Mouse (Mus musculus): Measurements from ENCODE around the gene Pjvk.

Pjvk gene

DNA sequence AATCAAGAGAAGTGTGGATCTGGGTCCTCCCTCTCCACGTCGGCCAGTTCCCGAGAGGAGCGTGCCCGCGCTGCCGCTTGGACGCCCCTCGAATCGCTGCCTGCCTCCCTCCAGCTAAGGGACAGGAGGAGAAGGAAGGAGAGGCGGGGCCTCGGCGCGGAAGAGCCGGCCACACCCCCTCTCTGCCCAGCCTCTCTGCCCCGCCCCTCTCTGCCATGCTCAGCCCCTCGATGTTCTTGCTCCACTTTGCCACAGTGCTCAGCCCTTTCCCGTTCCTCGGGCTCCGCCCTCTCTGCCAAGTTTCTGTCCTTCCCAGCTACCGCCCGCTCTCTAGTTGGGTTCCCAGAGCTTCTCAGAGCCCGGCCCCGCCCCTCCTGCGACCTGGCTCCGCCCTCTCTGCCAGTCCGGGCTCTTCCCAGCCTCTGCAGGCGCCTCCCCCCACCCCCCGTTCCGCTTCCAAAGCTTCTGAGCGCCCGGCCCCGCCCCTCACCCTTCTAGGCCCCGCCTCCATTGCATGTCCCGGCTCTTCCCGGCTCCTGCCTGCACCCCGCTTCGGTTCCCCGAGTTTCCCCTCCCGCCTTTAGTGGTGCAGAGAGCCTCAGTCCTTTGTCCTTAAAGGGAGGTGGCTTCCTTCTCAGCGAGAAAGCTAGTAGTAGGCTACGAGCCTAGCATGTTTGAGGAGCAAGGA, at the start of gene Pjvk, which contains the start of gene Prkra:
Gene Pjvk, plus strand, starts transcription at position 594 of the 688 bp plus-strand sequence.
Gene Prkra, minus strand, starts transcription at position 133 of the 688 bp plus-strand sequence.
- in situ Hi-C loops (cut with MseI, MboI), result no loop called here

DNA sequence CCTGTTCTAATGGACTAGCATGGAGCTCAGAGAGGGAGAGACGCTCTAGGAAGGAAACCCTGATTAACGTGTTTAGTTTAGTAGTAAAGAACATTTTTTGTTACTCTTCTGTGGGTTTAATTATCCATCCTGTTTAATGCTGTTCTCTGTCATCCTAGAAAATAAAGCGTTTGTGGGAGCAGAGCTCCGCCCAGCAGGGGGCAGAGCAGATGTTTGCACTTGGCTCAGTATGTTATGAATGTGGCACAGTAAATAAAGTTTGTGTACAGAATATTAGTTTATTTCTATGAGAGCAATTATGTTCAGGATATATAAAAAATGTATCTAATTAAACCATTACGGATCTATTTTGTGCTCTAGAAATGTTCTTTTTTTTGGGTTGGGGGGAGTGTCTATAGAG, 49.1 kb upstream of the Pjvk start:
- in situ Hi-C loops (cut with MseI, MboI), result no loop called here

- in situ Hi-C loops (cut with MseI, MboI), result loop anchor here in 1 of 2 experiments (25.0 kb wide), 1 partner anchor 240 kb away; the partner anchor contains the start of genes Cyct and Rbm45
Measured at GRCm38 (mm10) chr2:76602256-76602655, 46.0 kb upstream of the Pjvk start.

GRCm38 (mm10) chr2:76606704-76607103, 41.6 kb upstream of the Pjvk start:
- in situ Hi-C loops (cut with MseI, MboI), result loop anchor here in 1 of 2 experiments (25.0 kb wide), 1 partner anchor 244 kb away; the partner anchor contains the start of genes Cyct and Rbm45

GRCm38 (mm10) chr2:76610326-76611104, 37.8 kb upstream of the Pjvk start:
- in situ Hi-C loops (cut with MseI, MboI), result loop anchor here in 1 of 2 experiments (25.0 kb wide), 1 partner anchor 248 kb away; the partner anchor contains the start of genes Cyct and Rbm45

DNA sequence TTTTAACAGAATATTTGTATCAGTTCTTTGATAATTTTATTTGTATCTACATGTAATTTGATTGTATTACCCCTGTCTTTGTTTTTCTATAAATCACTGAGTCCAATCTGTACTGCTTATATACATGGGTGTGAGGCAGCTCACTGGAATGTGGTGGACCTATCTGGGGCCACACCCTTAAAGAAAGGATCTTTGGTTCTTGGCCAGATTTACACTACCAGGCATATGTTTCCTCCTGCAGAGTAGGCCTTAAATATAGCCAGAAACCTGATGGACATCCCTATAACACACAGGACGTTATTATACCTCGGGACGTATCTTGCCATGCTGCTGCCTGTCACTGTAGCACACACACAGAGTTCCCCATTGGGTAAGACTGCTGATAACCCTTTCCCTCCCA, 36.3 kb upstream of the Pjvk start:
- in situ Hi-C loops (cut with MseI, MboI), result loop anchor here in 1 of 2 experiments (25.0 kb wide), 1 partner anchor 250 kb away; the partner anchor contains the start of genes Cyct and Rbm45

DNA sequence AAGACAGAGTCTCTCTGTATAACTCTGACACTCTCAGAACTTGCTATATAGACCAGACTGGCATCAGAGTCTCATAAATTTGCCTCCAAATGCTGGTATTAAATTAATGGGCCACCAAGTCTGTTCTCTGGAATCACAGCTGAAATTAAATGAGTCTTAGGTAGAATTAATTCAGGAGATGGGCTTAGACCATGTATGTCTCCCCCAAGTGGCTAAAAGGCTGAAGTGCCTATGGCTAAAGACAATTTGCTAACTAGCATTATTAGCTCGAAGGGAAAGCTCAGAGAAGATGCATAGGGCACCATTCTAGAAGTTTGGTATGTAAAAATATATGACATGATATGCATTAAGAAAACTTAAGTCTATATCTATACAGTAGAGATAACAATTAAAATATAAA, 30.2 kb upstream of the Pjvk start:
- in situ Hi-C loops (cut with MseI, MboI), result loop anchor here in 1 of 2 experiments (25.0 kb wide), 1 partner anchor 256 kb away; the partner anchor contains the start of genes Cyct and Rbm45

DNA sequence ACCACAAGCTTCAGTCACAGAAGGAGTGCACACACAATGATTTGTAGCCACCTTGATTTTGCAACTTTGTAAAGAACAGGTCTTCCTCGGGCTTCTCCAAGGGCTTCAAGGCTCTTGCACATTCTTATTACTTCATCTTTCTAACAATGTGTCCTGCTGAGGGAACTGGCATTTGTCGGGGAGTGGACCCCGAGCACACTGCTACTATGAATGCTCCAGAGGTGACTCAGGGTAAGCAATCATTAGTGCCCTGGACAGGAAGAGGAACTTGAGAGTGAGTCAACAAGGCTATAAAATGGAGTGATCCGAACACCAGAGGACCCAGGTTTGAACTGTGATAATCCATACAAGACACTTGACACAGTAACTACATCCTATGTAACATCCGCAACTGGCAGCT, 28.1 kb upstream of the Pjvk start:
- in situ Hi-C loops (cut with MseI, MboI), result loop anchor here (10.0 to 25.0 kb wide), 2 partner anchors 245 to 258 kb away; partner anchors contain the start of genes Cyct (in 1 of the 2) and Rbm45 (in 1 of the 2)

- in situ Hi-C loops (cut with MseI, MboI), result loop anchor here (10.0 to 25.0 kb wide), 2 partner anchors 247 to 259 kb away; partner anchors contain the start of genes Cyct (in 1 of the 2) and Rbm45 (in 1 of the 2)
Measured at GRCm38 (mm10) chr2:76621724-76622123, 26.6 kb upstream of the Pjvk start.

GRCm38 (mm10) chr2:76622316-76622715, 26.0 kb upstream of the Pjvk start:
- in situ Hi-C loops (cut with MseI, MboI), result loop anchor here (10.0 to 25.0 kb wide), 2 partner anchors 248 to 260 kb away; partner anchors contain the start of genes Cyct (in 1 of the 2) and Rbm45 (in 1 of the 2)

DNA sequence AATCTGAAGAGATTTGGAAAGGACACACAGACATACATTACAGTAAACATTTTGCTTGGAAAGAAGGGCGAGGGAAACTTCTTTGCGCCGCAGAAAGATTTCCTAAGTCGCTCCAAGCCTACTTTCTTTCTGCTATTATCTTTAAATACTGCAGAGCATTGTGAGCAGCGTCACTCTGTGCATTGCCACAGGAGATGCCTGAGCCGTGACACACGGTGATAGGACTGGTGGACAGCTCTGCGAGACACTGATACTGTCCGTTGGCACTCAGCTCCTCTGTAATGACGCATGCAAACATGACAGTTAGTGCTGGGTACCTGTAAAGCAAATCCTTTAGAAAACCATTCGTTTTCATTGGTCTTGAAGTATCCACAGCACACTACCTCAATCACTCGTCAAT, 18.0 kb upstream of the Pjvk start:
- in situ Hi-C loops (cut with MseI, MboI), result no loop called here

- in situ Hi-C loops (cut with MseI, MboI), result no loop called here
Measured at GRCm38 (mm10) chr2:76631600-76631999, 16.7 kb upstream of the Pjvk start.

GRCm38 (mm10) chr2:76639637-76640036, 8.6 kb upstream of the Pjvk start:
- in situ Hi-C loops (cut with MseI, MboI), result no loop called here

DNA sequence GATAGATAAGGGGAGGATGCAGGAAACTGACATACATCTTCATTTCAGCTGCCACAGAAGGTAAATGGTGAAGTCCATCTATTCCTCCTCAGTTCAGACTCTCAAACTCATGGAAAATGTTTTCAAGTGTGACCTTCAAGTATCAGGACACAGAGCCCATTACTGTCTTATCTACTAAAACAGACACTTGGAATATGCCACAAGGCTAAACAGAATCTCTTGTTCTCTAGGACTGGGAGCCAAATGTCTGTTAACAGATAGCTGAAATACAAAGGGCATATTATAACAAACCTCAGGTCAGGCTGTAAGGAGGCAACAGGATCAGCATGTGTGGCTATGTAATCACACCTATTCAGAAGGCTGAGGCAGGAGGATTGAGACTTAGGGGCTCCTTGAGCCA, 4.5 kb upstream of the Pjvk start:
- in situ Hi-C loops (cut with MseI, MboI), result no loop called here

DNA sequence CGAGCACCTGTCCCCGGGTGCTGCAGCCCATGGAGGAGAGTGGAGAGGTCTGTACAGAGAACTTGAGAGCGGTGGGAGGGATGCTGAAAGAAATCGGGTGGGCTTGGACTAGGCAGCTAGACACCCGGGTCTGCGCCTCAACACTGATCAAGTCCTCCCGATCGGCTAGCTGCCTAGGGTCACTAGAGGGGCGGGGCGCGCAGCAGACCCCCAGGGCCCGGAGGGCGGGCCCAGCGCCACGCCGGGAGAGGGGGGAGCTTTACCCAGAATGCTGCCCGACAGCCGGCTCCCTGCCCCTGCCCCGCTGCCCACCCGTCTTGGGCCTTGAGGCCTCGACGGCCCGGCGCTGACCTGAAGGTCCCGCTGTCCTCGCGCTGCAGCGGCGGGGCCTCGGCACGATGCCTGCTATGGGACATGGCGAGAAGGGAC, 821 bp upstream of the Pjvk start:
- in situ Hi-C loops (cut with MseI, MboI), result no loop called here

- in situ Hi-C loops (cut with MseI, MboI), result no loop called here
Measured at GRCm38 (mm10) chr2:76648666-76649141, 428 bp downstream of the Pjvk start.

- in situ Hi-C loops (cut with MseI, MboI), result no loop called here
Measured at GRCm38 (mm10) chr2:76653070-76653469, 4.8 kb downstream of the Pjvk start.

GRCm38 (mm10) chr2:76654646-76655045, 6.4 kb downstream of the Pjvk start:
- in situ Hi-C loops (cut with MseI, MboI), result no loop called here

- in situ Hi-C loops (cut with MseI, MboI), result no loop called here
Measured at GRCm38 (mm10) chr2:76655444-76655843, 7.2 kb downstream of the Pjvk start.

GRCm38 (mm10) chr2:76655982-76656381, 7.7 kb downstream of the Pjvk start:
- in situ Hi-C loops (cut with MseI, MboI), result no loop called here

GRCm38 (mm10) chr2:76658551-76658950, 10.3 kb downstream of the Pjvk start:
- in situ Hi-C loops (cut with MseI, MboI), result no loop called here

DNA sequence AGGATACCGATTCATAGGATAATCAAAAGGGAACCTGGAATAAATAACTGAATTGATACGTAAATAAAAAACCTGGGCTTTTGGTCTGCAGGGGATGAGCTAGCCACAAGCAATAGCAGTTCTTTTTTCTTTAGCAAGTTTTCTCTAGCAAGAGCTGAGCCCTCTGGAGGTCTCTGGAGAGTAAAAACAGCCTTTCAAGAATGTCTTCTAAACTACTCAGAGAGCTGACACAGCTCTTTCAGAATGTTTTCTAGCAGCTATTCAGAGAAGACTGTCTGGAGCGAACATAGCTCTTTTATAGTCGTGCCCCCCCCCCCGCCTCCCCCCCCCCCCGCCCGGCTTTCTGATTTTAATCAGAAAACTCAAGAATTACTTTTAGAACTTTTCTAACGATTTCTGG, 11.1 kb downstream of the Pjvk start:
- in situ Hi-C loops (cut with MseI, MboI), result no loop called here
